In genomic region chr19:3392384-3392783, GRCm38 (mm10) we compare ENCODE assay signal across 25 mouse cellular contexts. TPM values are rescaled to one million over a fixed set of nuclear protein-coding genes. Genes with fewer than 3 reads are reported as not detected.
A peak's percentile ranks its signal among the peaks of the same experiment; 100 is the strongest.
DNase-seq lines count a peak whose midpoint lies in the region; ATAC-seq lines count a peak whose summit lies in the region.
"Had no signal": no experiment of that assay in that cellular context is flagged by ENCODE, and none has a peak within 500 bp of the region (broad histone marks: within the 10 kb centered on the region; RNA-seq: fewer than 3 reads in every experiment).

No protein-coding gene starts in this region.

- H3K4me3 ChIP-seq in heart, embryonic 14.5 days (ENCODE audit: control insufficient read depth in 1 of 2, insufficient read depth in 1 of 2, low read depth in 1 of 2, low read length in 2 of 2), result no peak overlapping the region
- no peak overlapping the region for H3K4me3 ChIP-seq in liver, embryonic 12.5 days
- H3K4me3 ChIP-seq in embryonic facial prominence, embryonic 10.5 days, result no peak overlapping the region
- H3K4me3 ChIP-seq: embryonic facial prominence, embryonic 15.5 days; left cerebral cortex, adult 2 months; lung, embryonic 15.5 days; myocyte; neural tube, embryonic 13.5 days had no signal

- H3K36me3 ChIP-seq in heart, embryonic 14.5 days (ENCODE audit: control insufficient read depth, insufficient read depth, low read length), result no peaks in the 10 kb centered on the region
- no peaks in the 10 kb centered on the region for H3K36me3 ChIP-seq in liver, embryonic 12.5 days
- H3K36me3 ChIP-seq in embryonic facial prominence, embryonic 10.5 days (replicated peaks), result no peaks in the 10 kb centered on the region
- H3K36me3 ChIP-seq: embryonic facial prominence, embryonic 15.5 days; lung, embryonic 15.5 days; neural tube, embryonic 13.5 days had no signal

- no peak for ATAC-seq in heart, embryonic 14.5 days (ENCODE audit: insufficient number of reproducible peaks, insufficient read depth, low FRiP score, low read depth)
- peak; percentile 70 for ATAC-seq in liver, embryonic 12.5 days
- ATAC-seq in megakaryocyte-erythroid progenitor cell, adult 5-6 weeks (replicated peaks; ENCODE audit: low FRiP score, low TSS enrichment, poor library complexity, severe bottlenecking), result peak; percentile 88
- ATAC-seq: forebrain, embryonic 14.5 days; inflammation-experienced regulatory T-cells, adult 6 months; midbrain, embryonic 16.5 days had no signal

- no peak overlapping the region for H3K9ac ChIP-seq in heart, embryonic 14.5 days (ENCODE audit: low read length)
- no peak overlapping the region for H3K9ac ChIP-seq in liver, embryonic 12.5 days
- H3K9ac ChIP-seq: embryonic facial prominence, embryonic 15.5 days; hindbrain, embryonic 14.5 days; lung, embryonic 15.5 days; neural tube, embryonic 13.5 days had no signal

- peak overlapping the region; percentile 14 to 44 for H3K27ac ChIP-seq in heart, embryonic 14.5 days (replicated peaks in 1 of 2; ENCODE audit: control insufficient read depth in 1 of 2, insufficient read depth in 1 of 2, low read depth in 2 of 2, low read length in 2 of 2)
- no peak overlapping the region for H3K27ac ChIP-seq in liver, embryonic 12.5 days
- H3K27ac ChIP-seq in embryonic facial prominence, embryonic 10.5 days (replicated peaks), result no peak overlapping the region
- H3K27ac ChIP-seq: embryonic facial prominence, embryonic 15.5 days; hindbrain, embryonic 14.5 days; left cerebral cortex, adult 2 months; lung, embryonic 15.5 days; neural tube, embryonic 13.5 days had no signal

- WGBS in heart, embryonic 14.5 days, result 13% methylated on average over 1 of the region's 1 CpGs
- WGBS in liver, embryonic 12.5 days (ENCODE audit: insufficient replicate concordance), result 22% methylated on average over 1 of the region's 1 CpGs
- 93% methylated on average over 1 of the region's 1 CpGs for WGBS in embryonic facial prominence, embryonic 10.5 days

- H3K27me3 ChIP-seq in heart, embryonic 14.5 days (ENCODE audit: control insufficient read depth, insufficient read depth, low read length), result no peaks in the 10 kb centered on the region
- no peaks in the 10 kb centered on the region for H3K27me3 ChIP-seq in liver, embryonic 12.5 days (replicated peaks)
- H3K27me3 ChIP-seq in embryonic facial prominence, embryonic 10.5 days (replicated peaks; ENCODE audit: low read depth, poor library complexity, severe bottlenecking), result peaks cover 10% of the 10 kb centered on the region; the same call in 1 of the 2 replicates
- H3K27me3 ChIP-seq: embryonic facial prominence, embryonic 15.5 days; lung, embryonic 15.5 days; neural tube, embryonic 13.5 days had no signal

- peaks cover 4% of the 10 kb centered on the region for H3K9me3 ChIP-seq in heart, embryonic 14.5 days (ENCODE audit: control insufficient read depth, low read length)
- H3K9me3 ChIP-seq in liver, embryonic 12.5 days (replicated peaks), result 0 out of 2 replicates have a peak, but pooled peaks cover 5% of the 10 kb centered on the region
- peaks cover 9% of the 10 kb centered on the region for H3K9me3 ChIP-seq in embryonic facial prominence, embryonic 10.5 days
- H3K9me3 ChIP-seq: embryonic facial prominence, embryonic 15.5 days; lung, embryonic 15.5 days had no signal

- peaks cover 11 to 34% of the 10 kb centered on the region in 2 experiments for H3K4me1 ChIP-seq in heart, embryonic 14.5 days (ENCODE audit: control insufficient read depth in 2 of 2, insufficient read depth in 2 of 2, low read length in 2 of 2)
- H3K4me1 ChIP-seq in liver, embryonic 12.5 days, result peaks cover 37% of the 10 kb centered on the region
- peaks cover 8% of the 10 kb centered on the region for H3K4me1 ChIP-seq in embryonic facial prominence, embryonic 10.5 days

- H3K4me2 ChIP-seq in heart, embryonic 14.5 days (ENCODE audit: low read length), result no peak overlapping the region
- no peak overlapping the region for H3K4me2 ChIP-seq in liver, embryonic 12.5 days
- H3K4me2 ChIP-seq: embryonic facial prominence, embryonic 15.5 days; hindbrain, embryonic 14.5 days; lung, embryonic 15.5 days; neural tube, embryonic 13.5 days had no signal

- no peak for DNase-seq in heart, adult 9 months (ENCODE audit: low spot score in 2 of 2)
- peak; percentile 70 for DNase-seq in c-Kit-positive CD71-positive TER-119-negative erythroid progenitor cells, embryonic 14.5 days (ENCODE audit: low read depth)
- DNase-seq in B cell, adult 2 months, result no peak
- DNase-seq in embryonic facial prominence, embryonic 10.5 days (ENCODE audit: low spot score), result no peak
- DNase-seq: adrenal gland, postnatal 14 days; cerebellum, adult 11-12 months; cerebellum, postnatal 10 days; heart, postnatal 4 days; kidney, adult 8-10 months; kidney, postnatal 10 days; lung, postnatal 36 days; thymus, postnatal 14 days had no signal

RNA-seq across cellular contexts. Expression of gene Tesmin, which starts 3.7 kb away (rescaled TPM):
- polyA plus RNA-seq in heart, embryonic 14.5 days (2014; fragmentation: Nextera tagmentation; extraction: Ambion mirVana), result 0.47 and 1.1 TPM in 2 replicates
- 0.38 and 0.41 TPM in 2 replicates for polyA plus RNA-seq in liver, embryonic 12.5 days (2016; fragmentation: Nextera tagmentation; extraction: Ambion mirVana)
- 0.74 and 3.9 TPM in 2 replicates for total RNA-seq in megakaryocyte-erythroid progenitor cell, adult 5-6 weeks (2014; fragmentation: Nextera tagmentation)
- 0.66 and 1.5 TPM in 2 replicates for total RNA-seq in megakaryocyte-erythroid progenitor cell, adult 5-6 weeks (2017)
- polyA plus RNA-seq in embryonic facial prominence, embryonic 10.5 days (2016; fragmentation: Nextera tagmentation; extraction: Ambion mirVana), result 0.30 and 0.49 TPM in 2 replicates
- polyA plus RNA-seq: inflammation-experienced regulatory T-cells, adult 6 months; neural tube, embryonic 13.5 days had no signal

RNA-seq across cellular contexts. Expression of gene Gal, which starts 22.0 kb away (rescaled TPM):
- polyA plus RNA-seq in heart, embryonic 14.5 days (2014; fragmentation: Nextera tagmentation; extraction: Ambion mirVana), result 6.4 and 8.0 TPM in 2 replicates
- 0.19 and 0.29 TPM in 2 replicates for polyA plus RNA-seq in liver, embryonic 12.5 days (2016; fragmentation: Nextera tagmentation; extraction: Ambion mirVana)
- total RNA-seq in megakaryocyte-erythroid progenitor cell, adult 5-6 weeks (2014; fragmentation: Nextera tagmentation), result not detected in 2 replicates
- not detected in 2 replicates for total RNA-seq in megakaryocyte-erythroid progenitor cell, adult 5-6 weeks (2017)
- 1.1 and 1.2 TPM in 2 replicates for polyA plus RNA-seq in embryonic facial prominence, embryonic 10.5 days (2016; fragmentation: Nextera tagmentation; extraction: Ambion mirVana)
- polyA plus RNA-seq: C2C12, myocyte had no signal

Comparison
In these comparisons a context has a peak if more than half of its experiments do, and no peak if none do; other contexts are left out.
1. H3K27ac ChIP-seq: peak in heart, embryonic 14.5 days (2 of 2); none in liver, embryonic 12.5 days (single experiment) and embryonic facial prominence, embryonic 10.5 days (single experiment).